Mouse (Mus musculus) ES-E14 (cell line): ENCODE measurements at regions not wholly inside any gene's neighbourhood (a gene's known extent, or its start where the extent isn't known, plus 50 kb on each side); places are given as distances from the start of the nearest gene placed in this dataset.
"Not testable (repeated sequence)": the region's sequence is repeated elsewhere in the genome, so short reads cannot be mapped to it uniquely, and the experiment has no call there.

Experiments used
- DNase-seq: peaks from one replicate; pipeline ENCODE4 v3.0.0-alpha.2; 2013; ENCODE audit warnings: low read depth, low spot score
- H3K27ac ChIP-seq: 2 replicates; pipeline ENCODE4 v1.5.1; 2012; ENCODE audit warnings: low read depth, mild to moderate bottlenecking, low read length, moderate library complexity, mixed read lengths; ENCODE audit not compliant: poor library complexity, insufficient read depth, severe bottlenecking
- H3K36me3 ChIP-seq: 2 replicates; pipeline ENCODE4 v1.6.1; 2012; ENCODE audit warnings: mild to moderate bottlenecking, low read length, moderate library complexity, mixed read lengths; ENCODE audit not compliant: control insufficient read depth, poor library complexity, insufficient read depth, severe bottlenecking
- H3K4me1 ChIP-seq, 2 experiments: fragments of 150-350 bp in 1 of 2; sonication (generic) in 1 of 2; 2 replicates each; pipeline ENCODE4 v1.6.1; 2012; ENCODE audit warnings: low read length in 2 of 2, mild to moderate bottlenecking in 1 of 2, mixed read lengths in 1 of 2; ENCODE audit not compliant: control insufficient read depth in 2 of 2, insufficient read depth in 2 of 2, poor library complexity in 1 of 2
- H3K4me3 ChIP-seq, 2 experiments: fragments of 150-350 bp in 1 of 2; sonication (generic) in 1 of 2; 2 replicates each; pipeline ENCODE4 v1.5.1; 2012; ENCODE audit warnings: low read length in 2 of 2, low read depth in 1 of 2, mild to moderate bottlenecking in 1 of 2, mixed read lengths in 1 of 2; ENCODE audit not compliant: insufficient read depth in 1 of 2, poor library complexity in 1 of 2, severe bottlenecking in 1 of 2
- H3K9ac ChIP-seq: 2 replicates; pipeline ENCODE4 v1.6.1; 2012; ENCODE audit warnings: low read depth, mild to moderate bottlenecking, low read length, mixed read lengths; ENCODE audit not compliant: poor library complexity, insufficient read depth, severe bottlenecking
- H3K9me3 ChIP-seq: fragments of 150-350 bp; sonication (generic); 2 replicates; pipeline ENCODE4 v1.6.1; 2012; ENCODE audit warnings: low read depth, mild to moderate bottlenecking, low read length; ENCODE audit not compliant: control insufficient read depth, insufficient read depth
- CHD2 ChIP-seq: IDR thresholded peaks from 2 replicates; pipeline ENCODE4 v1.6.1; 2014; ENCODE audit warnings: mild to moderate bottlenecking, low read depth, low read length, inconsistent platforms
- HCFC1 ChIP-seq: IDR thresholded peaks from 2 replicates; pipeline ENCODE4 v1.6.1; 2012; ENCODE audit warnings: low read length, inconsistent platforms, borderline replicate concordance; ENCODE audit not compliant: insufficient read depth
- MAFK ChIP-seq: IDR thresholded peaks from 2 replicates; pipeline ENCODE4 v1.6.1; 2014; ENCODE audit warnings: mild to moderate bottlenecking, low read depth, low read length, inconsistent platforms; ENCODE audit not compliant: insufficient read depth
- ZC3H11A ChIP-seq: IDR thresholded peaks from 2 replicates; pipeline ENCODE4 v1.6.1; 2012; ENCODE audit warnings: low read depth, mild to moderate bottlenecking, inconsistent platforms, low read length, borderline replicate concordance
- ZNF384 ChIP-seq: IDR thresholded peaks from 2 replicates; pipeline ENCODE4 v1.6.1; 2012; ENCODE audit warnings: low read depth, low read length, inconsistent platforms
- in situ Hi-C, 2 experiments: fragments of 600-800 bp; cut with MboI; formaldehyde crosslinking; loops; one replicate each; pipeline ENCODE4 v1.15.1; 2025; ENCODE audit warnings: low sequenced_read_pairs in 2 of 2, inconsistent platforms in 1 of 2; ENCODE audit not compliant: unreplicated experiment in 2 of 2

GRCm38 (mm10) chr16:58013557-58013956 is 259.0 kb upstream of the Col8a1 start:
- in situ Hi-C loops = no loop called here
- Histone ChIP-seq H3K4me3 (no peak overlapping the region), H3K4me1 (no peaks in the 10 kb centered on the region), H3K9me3 (no peaks in the 10 kb centered on the region), H3K36me3 (no peaks in the 10 kb centered on the region), H3K9ac (no peak overlapping the region), H3K27ac (no peak overlapping the region)
- TF ChIP-seq HCFC1 = no peak
- no peak for TF ChIP-seq ZC3H11A
- TF ChIP-seq MAFK = no peak
- no peak for TF ChIP-seq CHD2
- no peak for TF ChIP-seq ZNF384
- DNase-seq = no peak

GRCm38 (mm10) chr16:58027525-58027924 is 273.0 kb upstream of the Col8a1 start:
- Histone ChIP-seq H3K4me1 (no peaks in the 10 kb centered on the region), H3K4me3 (no peak overlapping the region), H3K9me3 (no peaks in the 10 kb centered on the region), H3K36me3 (no peaks in the 10 kb centered on the region), H3K27ac (no peak overlapping the region), H3K9ac (no peak overlapping the region)
- TF ChIP-seq ZC3H11A = no peak
- no peak for TF ChIP-seq ZNF384
- TF ChIP-seq HCFC1 = no peak
- no peak for TF ChIP-seq CHD2
- no peak for TF ChIP-seq MAFK
- in situ Hi-C loops = no loop called here
- DNase-seq = no peak

- H3K4me3 ChIP-seq, H3K36me3 ChIP-seq, H3K27ac ChIP-seq, in situ Hi-C loops, DNase-seq, H3K9me3 ChIP-seq, H3K9ac ChIP-seq, H3K4me1 ChIP-seq: not testable (repeated sequence)
Observed at GRCm38 (mm10) chr16:58028541-58028940, 274.0 kb upstream of the Col8a1 start.

GRCm38 (mm10) chr16:58029674-58030073 is 275.1 kb upstream of the Col8a1 start:
- no peaks in the 10 kb centered on the region for H3K4me1 ChIP-seq
- H3K36me3 ChIP-seq = no peaks in the 10 kb centered on the region
- H3K9ac ChIP-seq = no peak overlapping the region
- H3K4me3 ChIP-seq = no peak overlapping the region
- in situ Hi-C loops = no loop called here
- no peak for TF ChIP-seq ZNF384
- no peak for TF ChIP-seq ZC3H11A
- no peak for TF ChIP-seq CHD2
- TF ChIP-seq HCFC1 = no peak
- TF ChIP-seq MAFK = no peak
- H3K27ac ChIP-seq = no peak overlapping the region
- H3K9me3 ChIP-seq = no peaks in the 10 kb centered on the region
- no peak for DNase-seq

GRCm38 (mm10) chr16:58068654-58069271 is 314.2 kb upstream of the Col8a1 start:
- no peak for DNase-seq
- Histone ChIP-seq H3K4me1 (no peaks in the 10 kb centered on the region), H3K9ac (no peak overlapping the region), H3K36me3 (no peaks in the 10 kb centered on the region), H3K27ac (no peak overlapping the region), H3K4me3 (no peak overlapping the region), H3K9me3 (no peaks in the 10 kb centered on the region)
- TF ChIP-seq MAFK = no peak
- TF ChIP-seq ZC3H11A = no peak
- TF ChIP-seq CHD2 = no peak
- TF ChIP-seq ZNF384 = no peak
- TF ChIP-seq HCFC1 = no peak
- in situ Hi-C loops = no loop called here
